In genomic region chr7:76219797-76220469, GRCm38 (mm10) we compare ENCODE assay signal across 23 mouse cellular contexts. TPM values are rescaled to one million over a fixed set of nuclear protein-coding genes. Genes with fewer than 3 reads are reported as not detected.
DNase-seq lines count a peak whose midpoint lies in the region; ATAC-seq and TF ChIP-seq lines count a peak whose summit lies in the region.
"Had no signal": no experiment of that assay in that cellular context is flagged by ENCODE, and none has a peak within 500 bp of the region (broad histone marks: within the 10 kb centered on the region; RNA-seq: fewer than 3 reads in every experiment).

No protein-coding gene starts in this region.

- H3K4me3 ChIP-seq in forebrain, embryonic 14.5 days (ENCODE audit: low read depth, low read length), result no peak overlapping the region
- H3K4me3 ChIP-seq in forebrain, embryonic 12.5 days (replicated peaks), result no peak overlapping the region
- no peak overlapping the region for H3K4me3 ChIP-seq in midbrain, embryonic 16.5 days (ENCODE audit: low read depth, low read length)
- H3K4me3 ChIP-seq in midbrain, postnatal 0 days (ENCODE audit: low read depth, low read length), result no peak overlapping the region
- no peak overlapping the region for H3K4me3 ChIP-seq in hindbrain, postnatal 0 days (ENCODE audit: low read length)
- H3K4me3 ChIP-seq: embryonic facial prominence, embryonic 12.5 days; heart, embryonic 10.5 days; hindbrain, embryonic 13.5 days; intestine, embryonic 15.5 days had no signal

- H3K9ac ChIP-seq in forebrain, embryonic 14.5 days (ENCODE audit: low read length), result no peak overlapping the region
- H3K9ac ChIP-seq in forebrain, embryonic 12.5 days, result no peak overlapping the region
- no peak overlapping the region for H3K9ac ChIP-seq in midbrain, embryonic 16.5 days (ENCODE audit: low read depth, low read length)
- H3K9ac ChIP-seq in midbrain, postnatal 0 days (replicated peaks; ENCODE audit: low read length, poor library complexity, severe bottlenecking), result no peak overlapping the region
- H3K9ac ChIP-seq in hindbrain, postnatal 0 days (replicated peaks; ENCODE audit: low read length), result no peak overlapping the region
- H3K9ac ChIP-seq: embryonic facial prominence, embryonic 12.5 days; hindbrain, embryonic 13.5 days; intestine, embryonic 15.5 days had no signal

- no peaks in the 10 kb centered on the region for H3K27me3 ChIP-seq in forebrain, embryonic 14.5 days (replicated peaks; ENCODE audit: control insufficient read depth, insufficient read depth, low read length)
- H3K27me3 ChIP-seq in forebrain, embryonic 12.5 days, result no peaks in the 10 kb centered on the region
- H3K27me3 ChIP-seq in midbrain, embryonic 16.5 days (ENCODE audit: control insufficient read depth, insufficient read depth, low read depth, low read length), result no peaks in the 10 kb centered on the region
- H3K27me3 ChIP-seq in midbrain, postnatal 0 days (ENCODE audit: insufficient read depth, low read length), result no peaks in the 10 kb centered on the region
- H3K27me3 ChIP-seq in hindbrain, postnatal 0 days (ENCODE audit: insufficient read depth, low read length), result no peaks in the 10 kb centered on the region
- H3K27me3 ChIP-seq: embryonic facial prominence, embryonic 12.5 days; hindbrain, embryonic 13.5 days; intestine, embryonic 15.5 days; Patski had no signal

- H3K36me3 ChIP-seq in forebrain, embryonic 14.5 days (ENCODE audit: control insufficient read depth, insufficient read depth, low read length), result no peaks in the 10 kb centered on the region
- H3K36me3 ChIP-seq in forebrain, embryonic 12.5 days (replicated peaks), result no peaks in the 10 kb centered on the region
- no peaks in the 10 kb centered on the region for H3K36me3 ChIP-seq in midbrain, embryonic 16.5 days (ENCODE audit: control insufficient read depth, insufficient read depth, low read length)
- no peaks in the 10 kb centered on the region for H3K36me3 ChIP-seq in midbrain, postnatal 0 days (ENCODE audit: insufficient read depth, low read length)
- H3K36me3 ChIP-seq in hindbrain, postnatal 0 days (ENCODE audit: insufficient read depth, low read length), result no peaks in the 10 kb centered on the region
- H3K36me3 ChIP-seq: embryonic facial prominence, embryonic 12.5 days; heart, embryonic 10.5 days; hindbrain, embryonic 13.5 days; intestine, embryonic 15.5 days had no signal

- H3K4me1 ChIP-seq in forebrain, embryonic 14.5 days (ENCODE audit: control insufficient read depth, insufficient read depth, low read length), result no peaks in the 10 kb centered on the region
- peaks cover 3% of the 10 kb centered on the region; the same call in 1 of the 2 replicates for H3K4me1 ChIP-seq in forebrain, embryonic 12.5 days
- H3K4me1 ChIP-seq in midbrain, embryonic 16.5 days (ENCODE audit: control insufficient read depth, insufficient read depth, low read length), result no peaks in the 10 kb centered on the region
- H3K4me1 ChIP-seq in midbrain, postnatal 0 days (ENCODE audit: insufficient read depth, low read length), result no peaks in the 10 kb centered on the region
- H3K4me1 ChIP-seq in hindbrain, postnatal 0 days (ENCODE audit: insufficient read depth, low read length), result no peaks in the 10 kb centered on the region
- H3K4me1 ChIP-seq: embryonic facial prominence, embryonic 12.5 days; hindbrain, embryonic 13.5 days; intestine, embryonic 15.5 days had no signal

- TF ChIP-seq CTCF in midbrain, postnatal 0 days (IDR thresholded peaks at IDR 0.05), result no peak
- TF ChIP-seq CTCF in hindbrain, postnatal 0 days (IDR thresholded peaks at IDR 0.05; ENCODE audit: low read depth), result no peak

- no peaks in the 10 kb centered on the region for H3K9me3 ChIP-seq in forebrain, embryonic 14.5 days (replicated peaks; ENCODE audit: control insufficient read depth, low read length)
- no peaks in the 10 kb centered on the region for H3K9me3 ChIP-seq in forebrain, embryonic 12.5 days
- no peaks in the 10 kb centered on the region for H3K9me3 ChIP-seq in midbrain, embryonic 16.5 days (replicated peaks; ENCODE audit: control insufficient read depth, low read length, poor library complexity, severe bottlenecking)
- no peaks in the 10 kb centered on the region for H3K9me3 ChIP-seq in midbrain, postnatal 0 days (ENCODE audit: low read length)
- H3K9me3 ChIP-seq in hindbrain, postnatal 0 days (ENCODE audit: low read length), result no peaks in the 10 kb centered on the region
- H3K9me3 ChIP-seq: embryonic facial prominence, embryonic 12.5 days; heart, embryonic 10.5 days; hindbrain, embryonic 13.5 days; intestine, embryonic 15.5 days had no signal

- no peak overlapping the region for H3K27ac ChIP-seq in forebrain, embryonic 14.5 days (ENCODE audit: low read depth, low read length)
- no peak overlapping the region for H3K27ac ChIP-seq in forebrain, embryonic 12.5 days
- no peak overlapping the region for H3K27ac ChIP-seq in midbrain, embryonic 16.5 days (ENCODE audit: low read length)
- H3K27ac ChIP-seq in midbrain, postnatal 0 days (ENCODE audit: low read depth, low read length), result no peak overlapping the region
- H3K27ac ChIP-seq in hindbrain, postnatal 0 days, result no peak overlapping the region
- H3K27ac ChIP-seq: embryonic facial prominence, embryonic 12.5 days; heart, embryonic 10.5 days; hindbrain, embryonic 13.5 days; intestine, embryonic 15.5 days had no signal

- WGBS in forebrain, embryonic 14.5 days, result 41% methylated on average over 7 of the region's 7 CpGs
- 75% methylated on average over 7 of the region's 7 CpGs for WGBS in forebrain, embryonic 12.5 days
- 60% methylated on average over 7 of the region's 7 CpGs for WGBS in midbrain, embryonic 16.5 days
- WGBS in midbrain, postnatal 0 days, result 54% methylated on average over 7 of the region's 7 CpGs
- 62% methylated on average over 7 of the region's 7 CpGs for WGBS in hindbrain, postnatal 0 days

- H3K4me2 ChIP-seq in forebrain, embryonic 14.5 days (ENCODE audit: low read length), result no peak overlapping the region
- no peak overlapping the region for H3K4me2 ChIP-seq in forebrain, embryonic 12.5 days
- no peak overlapping the region for H3K4me2 ChIP-seq in midbrain, embryonic 16.5 days (ENCODE audit: low read length)
- H3K4me2 ChIP-seq in midbrain, postnatal 0 days (ENCODE audit: low read depth, low read length, poor library complexity, severe bottlenecking), result no peak overlapping the region
- no peak overlapping the region for H3K4me2 ChIP-seq in hindbrain, postnatal 0 days (ENCODE audit: low read depth, low read length)
- H3K4me2 ChIP-seq: embryonic facial prominence, embryonic 12.5 days; hindbrain, embryonic 13.5 days; intestine, embryonic 15.5 days had no signal

- peak; percentile 11 for DNase-seq in forebrain, embryonic 14.5 days (ENCODE audit: low spot score)
- DNase-seq in midbrain, postnatal 0 days (ENCODE audit: low spot score), result no peak
- peak; percentile 26 for DNase-seq in brain, embryonic 18.5 days (ENCODE audit: low read depth, low spot score)
- DNase-seq in hindbrain, postnatal 0 days (ENCODE audit: low spot score), result no peak
- DNase-seq: adrenal gland, adult 2 months; adrenal gland, postnatal 25 days; cerebellum, adult 11 months; cerebellum, adult 8-10 months; cerebellum, postnatal 14 days; embryo, embryonic 11 days; gastrocnemius, postnatal 25 days; heart, adult 18-20 months; heart, postnatal 10 days; kidney, adult 18-20 months had no signal

- ATAC-seq in forebrain, embryonic 14.5 days, result no peak
- ATAC-seq in forebrain, embryonic 12.5 days (ENCODE audit: low FRiP score), result no peak
- ATAC-seq in midbrain, embryonic 16.5 days, result peak; percentile 39; the same call in 1 of the 2 replicates
- no peak for ATAC-seq in midbrain, postnatal 0 days (ENCODE audit: low FRiP score)
- no peak for ATAC-seq in hindbrain, postnatal 0 days
- ATAC-seq: intestine, embryonic 15.5 days; Patski had no signal

RNA-seq across cellular contexts. Expression of gene Agbl1, which starts 9.8 kb away (rescaled TPM):
- 0.09 and 0.48 TPM in 2 replicates for polyA plus RNA-seq in forebrain, embryonic 14.5 days (2014; fragmentation: Nextera tagmentation; extraction: Ambion mirVana)
- 0.11 and 0.17 TPM in 2 replicates for polyA plus RNA-seq in forebrain, embryonic 12.5 days (2016; fragmentation: Nextera tagmentation; extraction: Ambion mirVana)
- 0.05 and 0.15 TPM in 2 replicates for polyA plus RNA-seq in midbrain, embryonic 16.5 days (2015; fragmentation: Nextera tagmentation; extraction: Ambion mirVana)
- total RNA-seq in midbrain, postnatal 0 days (2014; rRNA removed), result 0.52 and 0.55 TPM in 2 replicates
- 0.05 and 0.09 TPM in 2 replicates for polyA plus RNA-seq in midbrain, postnatal 0 days (2015; fragmentation: Nextera tagmentation; extraction: Ambion mirVana)
- 0.63 TPM in 1 of 2 replicates, not detected in the other for total RNA-seq in hindbrain, postnatal 0 days (2014; rRNA removed)
- polyA plus RNA-seq in hindbrain, postnatal 0 days (2015; fragmentation: Nextera tagmentation; extraction: Ambion mirVana), result 0.15 and 0.18 TPM in 2 replicates
- total RNA-seq: adrenal gland, adult 2 months; adrenal gland, postnatal 25 days; CH12.LX; common myeloid progenitor, adult 5-6 weeks had no signal
- polyA plus RNA-seq: adrenal gland, adult 2 months; hindbrain, embryonic 13.5 days; intestine, embryonic 15.5 days; Patski had no signal

Comparison
In these comparisons a context has a peak if more than half of its experiments do, and no peak if none do; other contexts are left out.
1. DNase-seq: peak in forebrain, embryonic 14.5 days (single experiment) and brain, embryonic 18.5 days (single experiment); none in midbrain, postnatal 0 days (single experiment) and hindbrain, postnatal 0 days (single experiment).